Mouse (Mus musculus) CH12.LX (cell line): Measurements from ENCODE around the gene Fhit.

Experiments
- BHLHE40 ChIP-seq: IDR thresholded peaks from 2 replicates; pipeline ENCODE4 v1.6.1; 2011; ENCODE audit warnings: mild to moderate bottlenecking, low read depth, low read length, improper control_type of control experiment
- CTCF ChIP-seq, 2 experiments: IDR thresholded peaks in 1 of 2; conservative IDR thresholded peaks in 1 of 2; 2 replicates each; pipeline ENCODE4 v1.5.1; 2011 to 2012; ENCODE audit warnings: low read depth in 2 of 2, low read length in 2 of 2, improper control_type of control experiment in 1 of 2, inconsistent platforms in 1 of 2, mild to moderate bottlenecking in 1 of 2, moderate library complexity in 1 of 2
- SMC3 ChIP-seq: IDR thresholded peaks from 2 replicates; pipeline ENCODE4 v1.6.1; 2011; ENCODE audit warnings: low read depth, low read length, improper control_type of control experiment

DNA sequence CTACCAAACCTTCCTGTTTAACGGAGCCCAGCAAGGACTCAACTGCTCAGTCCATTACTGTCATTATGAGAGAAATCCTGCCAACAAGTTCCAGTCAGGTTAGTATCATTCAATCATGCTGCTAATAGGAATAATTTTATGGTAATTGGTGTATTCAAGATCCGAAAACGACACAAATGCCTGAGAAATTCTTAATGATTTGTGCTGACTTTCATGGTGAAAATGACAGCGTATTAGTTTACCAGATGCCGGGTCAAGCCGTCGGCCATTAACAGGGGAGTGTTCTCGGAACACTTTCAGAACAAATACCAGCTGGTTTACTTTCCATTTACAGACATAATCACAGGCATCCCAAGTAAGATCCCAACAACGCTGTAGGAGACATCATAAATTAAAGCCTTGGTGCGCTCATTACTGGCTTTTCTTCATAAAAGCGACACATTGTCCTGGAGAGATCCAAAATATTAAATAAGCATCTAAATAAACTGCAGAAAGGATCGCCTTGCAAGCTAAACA, 451.0 kb downstream of the Fhit start:
- TF ChIP-seq BHLHE40 (no peak), CTCF (conservative IDR thresholded peaks at IDR 0.05 in 1 of 2, IDR thresholded peaks at IDR 0.05 in 1 of 2; ENCODE audit: low read depth in 2 of 2, low read length in 2 of 2) (no peak), SMC3 (no peak)
